Mouse (Mus musculus) adrenal gland, postnatal 10 days (tissue): ENCODE results near the gene Sbk2. TPM values are rescaled to one million over a fixed set of nuclear protein-coding genes. Genes with fewer than 3 reads are reported as not detected.
A peak's percentile ranks its signal among the peaks of the same experiment; 100 is the strongest.

Experiments
- DNase-seq: peaks from one replicate; pipeline ENCODE4 v3.0.0; 2021; ENCODE audit warnings: mixed read lengths
- total RNA-seq, 2 experiments: library from RNA; stranded (reverse); gene quantifications; 2 replicates each; pipeline ENCODE4 v1.2.3; 2021

Sbk2 gene
- total RNA-seq, 2 experiments from 2014 or later = 1.6 to 3.1 TPM

GRCm38 (mm10) chr7:4953815-4954445 lies 10.3 kb downstream of the Sbk2 start:
- no peak for DNase-seq

- DNase-seq = peak; percentile 48
Observed at GRCm38 (mm10) chr7:4950561-4951342, 13.5 kb downstream of the Sbk2 start.

GRCm38 (mm10) chr7:4948386-4948785 lies 15.8 kb downstream of the Sbk2 start:
- no peak for DNase-seq

- peak; percentile 79 for DNase-seq
Observed at GRCm38 (mm10) chr7:4947855-4948254, 16.4 kb downstream of the Sbk2 start.

- peak; percentile 95 for DNase-seq
Observed at GRCm38 (mm10) chr7:4943223-4943815, 20.9 kb downstream of the Sbk2 start.

- no peak for DNase-seq
Observed at GRCm38 (mm10) chr7:4942673-4943072, 21.5 kb downstream of the Sbk2 start.

GRCm38 (mm10) chr7:4940068-4940479 lies 24.1 kb downstream of the Sbk2 start:
- peak; percentile 91 for DNase-seq

GRCm38 (mm10) chr7:4938456-4938855 lies 25.8 kb downstream of the Sbk2 start:
- DNase-seq = peak; percentile 88

- DNase-seq = no peak
Observed at GRCm38 (mm10) chr7:4937392-4937791, 26.8 kb downstream of the Sbk2 start.

- no peak for DNase-seq
Observed at GRCm38 (mm10) chr7:4936832-4937231, 27.4 kb downstream of the Sbk2 start.

- no peak for DNase-seq
Observed at GRCm38 (mm10) chr7:4934160-4934914, 29.9 kb downstream of the Sbk2 start.

- DNase-seq = no peak
Observed at GRCm38 (mm10) chr7:4933103-4933502, 31.1 kb downstream of the Sbk2 start.

- DNase-seq = peak; percentile 2
Observed at GRCm38 (mm10) chr7:4928323-4928722, 35.9 kb downstream of the Sbk2 start.

GRCm38 (mm10) chr7:4927711-4928110 lies 36.5 kb downstream of the Sbk2 start:
- no peak for DNase-seq

- peak; percentile 2 for DNase-seq
Observed at GRCm38 (mm10) chr7:4926849-4927248, 37.4 kb downstream of the Sbk2 start.

- DNase-seq = peak; percentile 29
Observed at GRCm38 (mm10) chr7:4925441-4926381, 38.5 kb downstream of the Sbk2 start, which contains the start of gene Ssc5d. Ssc5d (plus strand) TSS chr7:4925785.

- DNase-seq = peak; percentile 54
Observed at GRCm38 (mm10) chr7:4924891-4925301, 39.3 kb downstream of the Sbk2 start.

- no peak for DNase-seq
Observed at GRCm38 (mm10) chr7:4924483-4924882, 39.7 kb downstream of the Sbk2 start.

GRCm38 (mm10) chr7:4923586-4924364 lies 40.4 kb downstream of the Sbk2 start:
- peak; percentile 72 for DNase-seq

- DNase-seq = no peak
Observed at GRCm38 (mm10) chr7:4922931-4923565, 41.2 kb downstream of the Sbk2 start.
